Mouse (Mus musculus) C2C12 (cell line): Measurements from ENCODE around the gene Luc7l2. TPM values are rescaled to one million over a fixed set of nuclear protein-coding genes. Genes with fewer than 3 reads are reported as not detected.

ENCODE experiments used
- H3K27me3 ChIP-seq: one replicate; pipeline ENCODE4 v1.6.1; 2011; ENCODE audit not compliant: control insufficient read depth, insufficient read depth, insufficient read length
- H3K36me3 ChIP-seq: one replicate; pipeline ENCODE4 v1.6.1; 2011; ENCODE audit not compliant: control insufficient read depth, insufficient read depth
- H3K4me3 ChIP-seq: one replicate; pipeline ENCODE4 v1.5.1; 2011; ENCODE audit warnings: mild to moderate bottlenecking, control low read depth; ENCODE audit not compliant: poor library complexity, insufficient read depth, severe bottlenecking
- H3K79me2 ChIP-seq: one replicate; pipeline ENCODE4 v1.6.1; 2011; ENCODE audit not compliant: control insufficient read depth, insufficient read depth
- H3K79me3 ChIP-seq: one replicate; pipeline ENCODE4 v1.6.1; 2011; ENCODE audit warnings: low read depth, control low read depth
- H3ac ChIP-seq: one replicate; pipeline ENCODE3; 2011; ENCODE audit warnings: low read depth; ENCODE audit not compliant: control insufficient read depth, insufficient read length
- CEBPB ChIP-seq: IDR thresholded peaks from one replicate; pipeline ENCODE4 v1.6.1; 2011; ENCODE audit warnings: low read depth, mild to moderate bottlenecking, control low read depth, moderate library complexity
- CTCF ChIP-seq: IDR thresholded peaks from one replicate; pipeline ENCODE4 v1.5.1; 2011; ENCODE audit not compliant: control insufficient read depth, insufficient read depth, insufficient read length
- FOSL1 ChIP-seq: IDR thresholded peaks from one replicate; pipeline ENCODE4 v1.8.0; 2011; ENCODE audit warnings: mild to moderate bottlenecking, low read length; ENCODE audit not compliant: poor library complexity, insufficient read depth, severe bottlenecking
- MAX ChIP-seq: IDR thresholded peaks from one replicate; pipeline ENCODE4 v1.6.1; 2011; ENCODE audit warnings: mild to moderate bottlenecking, control low read depth
- MYOD1 ChIP-seq: IDR thresholded peaks from one replicate; pipeline ENCODE4 v1.6.1; 2011; ENCODE audit warnings: low read depth; ENCODE audit not compliant: control insufficient read depth, insufficient read length
- MYOG ChIP-seq: IDR thresholded peaks from one replicate; pipeline ENCODE4 v1.6.1; 2011; ENCODE audit not compliant: control insufficient read depth, insufficient read length; ENCODE audit errors: extremely low read depth
- USF1 ChIP-seq: IDR thresholded peaks from one replicate; pipeline ENCODE4 v1.6.1; 2011; ENCODE audit warnings: low read depth, mild to moderate bottlenecking, control low read depth, moderate library complexity
- long read RNA-seq, 2 experiments: library from polyadenylated mRNA; unstranded; transcript quantifications; one replicate each; pipeline ENCODE4 v2.0.0; 2019 to 2020
- polyA plus RNA-seq: library from polyadenylated mRNA; unstranded; fragments of >200 nt; fragmentation: generic; extraction: Trizol; gene quantifications from one replicate; pipeline ENCODE4 v1.2.1, GENCODE M21; 2012; ENCODE audit warnings: missing spikeins

The Luc7l2 gene
- 30.5 TPM for polyA plus RNA-seq
- long read RNA-seq, experiment 1, partial matches to known transcripts = 2 of 7 reads
- long read RNA-seq, experiment 1, other reads (novel, unspliced or antisense) = 4 of 7 reads
- long read RNA-seq, experiment 2, full-length matches to known transcripts = 11 of 15 reads
- long read RNA-seq, experiment 2, partial matches to known transcripts = 1 of 15 reads
- long read RNA-seq, experiment 2, other reads (novel, unspliced or antisense) = 3 of 15 reads

DNA sequence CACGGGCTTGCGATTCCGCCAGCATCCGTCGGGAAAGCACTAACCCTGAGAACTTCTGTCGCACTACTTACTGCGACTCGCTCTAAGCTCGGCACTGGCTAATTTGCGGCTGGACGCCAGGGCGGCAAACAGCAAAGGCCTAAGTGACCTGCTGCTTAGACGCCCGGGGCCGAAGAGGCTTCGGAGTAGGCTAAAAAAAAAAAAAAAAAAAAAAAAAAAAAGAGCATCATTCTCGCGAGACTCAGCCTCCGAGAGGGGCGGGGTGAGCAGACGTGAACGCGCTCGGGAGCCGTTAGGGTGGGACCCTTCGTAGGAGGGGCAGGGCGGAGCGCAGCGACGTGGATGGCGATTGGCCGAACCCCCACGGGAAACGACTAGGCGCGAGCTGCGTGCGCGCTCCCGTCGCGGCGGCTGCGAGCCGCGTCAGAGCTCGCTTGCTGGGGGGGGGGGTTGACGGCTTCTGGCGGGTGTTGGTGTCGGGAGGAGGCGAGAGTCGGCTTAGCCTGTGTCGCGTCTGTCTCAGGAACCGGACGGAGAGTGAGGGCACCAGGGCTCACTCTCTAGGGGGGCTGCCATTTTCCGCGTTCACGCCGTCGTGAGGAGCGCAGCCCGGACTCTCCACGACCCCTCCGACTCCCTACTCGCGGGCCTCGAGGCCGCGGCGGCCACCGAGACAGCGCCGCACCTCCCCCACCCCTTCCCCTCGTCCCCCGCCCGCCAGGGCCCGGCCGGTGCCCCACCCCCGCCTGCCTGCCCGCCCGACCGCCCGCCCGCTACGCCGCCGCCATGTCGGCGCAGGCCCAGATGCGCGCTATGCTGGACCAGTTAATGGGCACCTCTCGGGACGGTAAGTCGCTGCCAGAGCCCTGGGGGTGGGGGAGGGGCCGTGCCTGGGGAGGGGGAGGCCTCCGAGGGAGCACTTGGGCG, at the start of gene Luc7l2:
TSS of gene Luc7l2 (plus strand) at position 273 of the 927 bp plus-strand sequence.
- Histone ChIP-seq H3K27me3 (no peaks in the 10 kb centered on the region), H3K4me3 (peak within 1 kb of the TSS; percentile 69)
- TF ChIP-seq CTCF (no peak), MAX (peak; percentile 28)

DNA sequence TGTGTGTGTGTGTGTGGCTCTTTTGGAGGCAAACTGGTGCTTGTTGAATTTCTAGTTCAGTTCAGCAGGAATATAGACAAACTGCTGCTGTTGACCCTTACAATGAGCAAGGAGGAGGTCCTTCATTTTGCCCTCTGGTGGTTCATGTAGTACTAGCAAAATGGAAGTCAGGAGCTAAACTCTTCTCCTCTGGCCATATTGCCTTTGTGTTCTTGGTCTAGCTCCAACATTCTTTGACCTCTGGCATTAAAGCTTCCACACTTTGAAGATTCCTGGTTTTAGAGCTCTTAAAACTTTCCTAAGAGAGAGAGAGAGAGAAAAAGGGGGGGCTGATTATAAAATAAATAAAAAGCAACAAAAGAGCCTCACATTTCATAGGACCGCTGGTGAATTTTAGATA, 39.0 kb upstream of the Luc7l2 start:
- H3K4me3 ChIP-seq = no peak overlapping the region

More for the DNA sequence above, at the start of gene Luc7l2:
- H3K36me3 ChIP-seq = peaks cover 21% of the 10 kb centered on the region
- peaks cover 45% of the 10 kb centered on the region for H3K79me2 ChIP-seq
- peak within 1 kb of the TSS; percentile 86 for H3ac ChIP-seq
- peaks cover 42% of the 10 kb centered on the region for H3K79me3 ChIP-seq

DNA sequence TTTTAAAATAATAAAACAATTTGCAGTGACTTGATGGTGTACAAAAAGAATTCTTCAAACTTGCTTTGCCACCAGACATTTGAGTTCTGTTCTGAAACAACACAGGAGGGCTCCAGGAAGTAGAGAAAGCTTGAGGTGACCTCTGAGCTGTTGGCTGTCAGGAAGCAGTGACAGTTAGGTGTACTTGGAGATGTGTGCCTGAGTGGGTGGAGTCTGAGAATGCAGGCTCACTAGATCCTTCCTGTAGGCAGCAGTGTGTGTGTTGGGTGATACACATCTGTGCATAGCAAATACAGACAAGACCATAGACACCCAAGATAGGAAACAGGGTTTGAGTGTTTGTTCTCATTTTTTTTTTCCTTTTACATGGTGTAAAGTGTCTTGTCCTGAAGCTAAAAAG, 38.3 kb upstream of the Luc7l2 start:
- Histone ChIP-seq H3K4me3 (no peak overlapping the region), H3ac (no peak overlapping the region), H3K79me3 (no peaks in the 10 kb centered on the region), H3K27me3 (no peaks in the 10 kb centered on the region), H3K79me2 (no peaks in the 10 kb centered on the region), H3K36me3 (peaks cover 12% of the 10 kb centered on the region)
- TF ChIP-seq CEBPB (no peak), MYOD1 (no peak), USF1 (no peak), CTCF (no peak), FOSL1 (no peak), MAX (no peak), MYOG (no peak)

More for the DNA sequence above, 39.0 kb upstream of the Luc7l2 start:
- Histone ChIP-seq H3K79me3 (no peaks in the 10 kb centered on the region), H3ac (no peak overlapping the region), H3K36me3 (peaks cover 12% of the 10 kb centered on the region), H3K79me2 (no peaks in the 10 kb centered on the region), H3K27me3 (no peaks in the 10 kb centered on the region)
- TF ChIP-seq USF1 (no peak), FOSL1 (no peak), MYOG (no peak), CTCF (no peak), MAX (no peak), MYOD1 (no peak), CEBPB (no peak)

DNA sequence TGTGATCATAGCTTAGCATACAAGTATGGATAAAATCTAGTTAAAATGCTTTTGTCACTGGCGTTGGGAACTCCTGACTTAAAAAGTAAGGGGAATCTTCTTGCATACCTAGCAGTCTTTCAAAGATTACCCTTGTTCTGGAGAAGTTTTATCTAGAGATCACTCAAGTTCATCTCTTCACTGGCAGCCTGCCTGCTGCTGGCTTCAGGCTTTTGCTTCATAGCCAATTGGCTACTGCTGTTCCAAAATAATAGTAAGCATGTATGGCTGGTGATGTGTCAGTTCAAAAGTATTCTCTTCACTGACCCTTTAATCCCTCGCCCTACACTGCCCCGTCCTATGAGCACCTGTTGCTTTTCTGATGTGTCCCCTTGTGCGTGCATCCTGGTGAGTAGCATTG, 35.9 kb upstream of the Luc7l2 start:
- Histone ChIP-seq H3K4me3 (no peak overlapping the region), H3ac (no peak overlapping the region), H3K36me3 (peaks cover 4% of the 10 kb centered on the region), H3K79me2 (no peaks in the 10 kb centered on the region), H3K27me3 (no peaks in the 10 kb centered on the region), H3K79me3 (no peaks in the 10 kb centered on the region)
- TF ChIP-seq FOSL1 (no peak), CEBPB (no peak), MYOG (no peak)

DNA sequence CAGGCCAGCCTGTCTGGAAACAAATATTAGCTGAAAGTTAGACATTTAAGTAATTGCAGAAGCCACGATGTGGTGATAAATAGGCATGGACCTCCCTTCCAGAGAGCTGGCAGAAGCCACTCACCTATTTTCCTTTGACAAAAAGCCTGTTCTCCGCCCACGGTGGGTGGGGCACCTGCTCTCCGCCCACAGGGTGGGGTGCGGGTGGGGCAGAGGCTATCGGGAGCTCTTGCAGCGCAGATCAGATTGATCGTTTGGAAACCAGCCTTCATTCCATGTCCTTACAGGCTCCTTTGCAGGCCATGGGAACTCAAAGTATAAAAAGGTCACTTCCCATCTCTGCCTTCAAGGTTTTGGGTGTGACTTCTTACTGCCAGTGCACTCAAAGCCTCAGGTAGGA, 27.3 kb upstream of the Luc7l2 start:
- Histone ChIP-seq H3K27me3 (no peaks in the 10 kb centered on the region), H3K79me3 (no peaks in the 10 kb centered on the region), H3K4me3 (no peak overlapping the region), H3ac (no peak overlapping the region), H3K79me2 (no peaks in the 10 kb centered on the region), H3K36me3 (no peaks in the 10 kb centered on the region)
- TF ChIP-seq MAX (no peak), CTCF (no peak), CEBPB (no peak), USF1 (no peak), FOSL1 (no peak), MYOG (no peak), MYOD1 (no peak)

DNA sequence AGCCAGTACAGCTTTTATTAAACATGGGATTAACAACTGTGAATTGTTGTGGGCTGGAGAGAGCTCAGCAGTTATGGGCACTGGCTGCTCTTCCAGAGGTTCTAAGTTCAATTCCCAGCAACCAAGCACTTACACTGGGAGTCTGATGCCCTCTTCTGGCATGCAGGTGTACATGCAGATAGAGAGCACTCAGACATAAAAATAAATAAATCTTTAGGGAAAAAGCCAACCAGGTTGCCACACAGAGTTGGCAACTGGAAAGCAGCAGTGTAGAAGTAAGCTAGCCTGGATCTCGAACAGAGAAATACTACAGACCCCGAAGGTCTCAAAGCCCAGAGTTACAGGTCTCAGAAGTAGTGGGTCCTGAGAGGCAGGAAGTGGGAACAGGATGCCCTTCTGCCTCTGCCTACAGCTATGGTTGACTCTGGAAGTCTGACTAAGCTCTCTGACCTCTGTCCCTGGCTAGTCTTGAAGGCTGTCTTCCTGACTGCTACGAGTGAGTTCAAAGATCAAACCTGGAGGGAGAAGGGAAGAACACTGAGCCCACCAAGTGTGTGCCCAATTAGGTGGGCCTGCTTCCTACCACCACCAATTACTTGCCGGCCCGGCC, 19.8 kb upstream of the Luc7l2 start:
- Histone ChIP-seq H3ac (no peak overlapping the region), H3K79me2 (peaks cover 9% of the 10 kb centered on the region), H3K4me3 (no peak overlapping the region), H3K36me3 (no peaks in the 10 kb centered on the region), H3K27me3 (no peaks in the 10 kb centered on the region), H3K79me3 (no peaks in the 10 kb centered on the region)
- TF ChIP-seq CEBPB = no peak
- no peak for TF ChIP-seq MAX
- no peak for TF ChIP-seq USF1
- TF ChIP-seq FOSL1 = no peak
- no peak for TF ChIP-seq MYOD1
- no peak for TF ChIP-seq CTCF
- TF ChIP-seq MYOG = no peak
